Mouse (Mus musculus) MEL (cell line): ENCODE results near the gene Tbc1d10c. TPM values are rescaled to one million over a fixed set of nuclear protein-coding genes. Genes with fewer than 3 reads are reported as not detected.

Experiments used
- DNase-seq: peaks from one replicate; pipeline ENCODE4 v3.0.0; 2011; ENCODE audit warnings: low read depth, low spot score
- H3K27ac ChIP-seq: 2 replicates; pipeline ENCODE4 v1.5.1; 2012; ENCODE audit warnings: low read depth, mild to moderate bottlenecking, control low read depth, low read length, moderate library complexity; ENCODE audit not compliant: control insufficient read depth
- H3K27me3 ChIP-seq, 2 experiments: fragments of 150-350 bp in 1 of 2; sonication (generic) in 1 of 2; 2 replicates each; pipeline ENCODE4 v1.6.1; 2012; ENCODE audit warnings: low read length in 2 of 2, mild to moderate bottlenecking in 2 of 2, improper control_type of control experiment in 1 of 2, moderate library complexity in 1 of 2; ENCODE audit not compliant: insufficient read depth in 2 of 2, control insufficient read depth in 1 of 2
- H3K36me3 ChIP-seq, 2 experiments: 2 replicates each; pipeline ENCODE4 v1.6.1; 2012 to 2014; ENCODE audit warnings: low read length in 2 of 2, improper control_type of control experiment in 1 of 2, inconsistent platforms in 1 of 2, mild to moderate bottlenecking in 1 of 2; ENCODE audit not compliant: insufficient read depth in 2 of 2, control insufficient read depth in 1 of 2
- H3K4me1 ChIP-seq, 2 experiments: fragments of 150-350 bp in 1 of 2; sonication (generic) in 1 of 2; 2 replicates each; pipeline ENCODE4 v1.6.1; 2012; ENCODE audit warnings: low read length in 2 of 2, improper control_type of control experiment in 1 of 2, mild to moderate bottlenecking in 1 of 2; ENCODE audit not compliant: insufficient read depth in 2 of 2, control insufficient read depth in 1 of 2
- H3K4me3 ChIP-seq, 2 experiments: fragments of 150-350 bp in 1 of 2; sonication (generic) in 1 of 2; 2 replicates each; pipeline ENCODE4 v1.5.1; 2012; ENCODE audit warnings: low read depth in 2 of 2, low read length in 2 of 2, mild to moderate bottlenecking in 2 of 2, moderate library complexity in 2 of 2, control low read depth in 1 of 2, improper control_type of control experiment in 1 of 2; ENCODE audit not compliant: control insufficient read depth in 1 of 2, insufficient read depth in 1 of 2
- H3K79me2 ChIP-seq: 2 replicates; pipeline ENCODE4 v1.6.1; 2012; ENCODE audit warnings: mild to moderate bottlenecking, low read length, moderate library complexity; ENCODE audit not compliant: control insufficient read depth, poor library complexity, insufficient read depth
- H3K9ac ChIP-seq: 2 replicates; pipeline ENCODE4 v1.6.1; 2012; ENCODE audit warnings: low read depth, mild to moderate bottlenecking, control low read depth, low read length, moderate library complexity; ENCODE audit not compliant: control insufficient read depth, poor library complexity, severe bottlenecking
- H3K9me3 ChIP-seq: fragments of 150-350 bp; sonication (generic); replicated peaks from 2 replicates; pipeline ENCODE4 v1.6.1; 2012; ENCODE audit warnings: mild to moderate bottlenecking, low read length, improper control_type of control experiment, moderate library complexity; ENCODE audit not compliant: insufficient read depth
- BHLHE40 ChIP-seq: IDR thresholded peaks from 2 replicates; pipeline ENCODE4 v1.6.1; 2012; ENCODE audit warnings: low read depth, mild to moderate bottlenecking, inconsistent platforms, low read length, improper control_type of control experiment, borderline replicate concordance
- CTCF ChIP-seq, 3 experiments: IDR thresholded peaks in 2 of 3; conservative IDR thresholded peaks in 1 of 3; 2 replicates each; pipeline ENCODE4 v1.5.1; 2011 to 2012; ENCODE audit warnings: low read length in 3 of 3, low read depth in 2 of 3, mild to moderate bottlenecking in 2 of 3, improper control_type of control experiment in 1 of 3, inconsistent platforms in 1 of 3, mixed read lengths in 1 of 3, moderate library complexity in 1 of 3; ENCODE audit not compliant: control insufficient read depth in 1 of 3, insufficient read depth in 1 of 3, poor library complexity in 1 of 3, severe bottlenecking in 1 of 3
- E2F4 ChIP-seq: IDR thresholded peaks from 2 replicates; pipeline ENCODE4 v1.6.1; 2011; ENCODE audit warnings: low read depth, low read length, improper control_type of control experiment, borderline replicate concordance
- EP300 ChIP-seq, 2 experiments: IDR thresholded peaks; 2 replicates each; pipeline ENCODE4 v1.6.1; 2011; ENCODE audit warnings: improper control_type of control experiment in 2 of 2, low read length in 2 of 2, low read depth in 1 of 2, mild to moderate bottlenecking in 1 of 2
- GABPA ChIP-seq: IDR thresholded peaks from 2 replicates; pipeline ENCODE4 v1.6.1; 2012; ENCODE audit warnings: low read depth, mild to moderate bottlenecking, inconsistent platforms, low read length, improper control_type of control experiment, moderate library complexity
- HCFC1 ChIP-seq: IDR thresholded peaks from 2 replicates; pipeline ENCODE4 v1.6.1; 2012; ENCODE audit warnings: low read depth, mild to moderate bottlenecking, inconsistent platforms, low read length, improper control_type of control experiment, moderate library complexity
- KAT2A ChIP-seq: conservative IDR thresholded peaks from 2 replicates; pipeline ENCODE4 v1.6.1; 2012; ENCODE audit warnings: low read depth, low read length, improper control_type of control experiment, inconsistent platforms
- MAFK ChIP-seq: IDR thresholded peaks from 2 replicates; pipeline ENCODE4 v1.6.1; 2011; ENCODE audit warnings: low read depth, mild to moderate bottlenecking, low read length, improper control_type of control experiment, borderline replicate concordance
- MAX ChIP-seq: IDR thresholded peaks from 2 replicates; pipeline ENCODE4 v1.6.1; 2011; ENCODE audit warnings: low read length, improper control_type of control experiment
- MEF2A ChIP-seq: IDR thresholded peaks from 2 replicates; pipeline ENCODE4 v1.6.1; 2014; ENCODE audit warnings: low read depth, mild to moderate bottlenecking, inconsistent platforms, low read length, improper control_type of control experiment; ENCODE audit not compliant: poor library complexity, insufficient replicate concordance, severe bottlenecking; ENCODE audit errors: extremely low read depth
- MXI1 ChIP-seq: IDR thresholded peaks from 2 replicates; pipeline ENCODE4 v1.6.1; 2011; ENCODE audit warnings: mild to moderate bottlenecking, low read depth, low read length, improper control_type of control experiment
- MYB ChIP-seq: IDR thresholded peaks from 2 replicates; pipeline ENCODE4 v1.6.1; 2011; ENCODE audit warnings: mild to moderate bottlenecking, low read depth, low read length, improper control_type of control experiment
- MYC ChIP-seq: IDR thresholded peaks from 2 replicates; pipeline ENCODE4 v1.6.1; 2011; ENCODE audit warnings: low read depth, mild to moderate bottlenecking, low read length, improper control_type of control experiment, moderate library complexity
- NRF1 ChIP-seq: IDR thresholded peaks from 2 replicates; pipeline ENCODE4 v1.6.1; 2014; ENCODE audit warnings: low read depth, mild to moderate bottlenecking, inconsistent platforms, low read length, improper control_type of control experiment, moderate library complexity; ENCODE audit not compliant: poor library complexity, insufficient read depth, severe bottlenecking
- POLR2A ChIP-seq, 2 experiments: IDR thresholded peaks; 2 replicates each; pipeline ENCODE4 v1.6.1; 2011 to 2012; ENCODE audit warnings: low read length in 2 of 2, mild to moderate bottlenecking in 2 of 2, control low read depth in 1 of 2, improper control_type of control experiment in 1 of 2, low read depth in 1 of 2, moderate library complexity in 1 of 2; ENCODE audit not compliant: control insufficient read depth in 1 of 2, insufficient read depth in 1 of 2, poor library complexity in 1 of 2
- POLR2AphosphoS2 ChIP-seq: IDR thresholded peaks from 2 replicates; pipeline ENCODE4 v1.6.1; 2011; ENCODE audit warnings: low read length, improper control_type of control experiment
- POLR2AphosphoS5 ChIP-seq: IDR thresholded peaks from 2 replicates; pipeline ENCODE4 v1.6.1; 2012; ENCODE audit warnings: low read depth, borderline replicate concordance, mild to moderate bottlenecking, inconsistent platforms, low read length, moderate library complexity, mixed read lengths
- RAD21 ChIP-seq: IDR thresholded peaks from 2 replicates; pipeline ENCODE4 v1.6.1; 2011; ENCODE audit warnings: mild to moderate bottlenecking, low read depth, low read length, improper control_type of control experiment
- RCOR1 ChIP-seq: IDR thresholded peaks from 2 replicates; pipeline ENCODE4 v1.6.1; 2012; ENCODE audit warnings: low read depth, mild to moderate bottlenecking, inconsistent platforms, low read length, improper control_type of control experiment
- USF1 ChIP-seq: IDR thresholded peaks from 2 replicates; pipeline ENCODE4 v1.6.1; 2014; ENCODE audit warnings: low read depth, mild to moderate bottlenecking, inconsistent platforms, low read length, improper control_type of control experiment, moderate library complexity
- USF2 ChIP-seq, 2 experiments: IDR thresholded peaks; 2 replicates each; pipeline ENCODE4 v1.6.1; 2011 to 2012; ENCODE audit warnings: improper control_type of control experiment in 2 of 2, low read length in 2 of 2, borderline replicate concordance in 1 of 2, inconsistent platforms in 1 of 2, low read depth in 1 of 2, mild to moderate bottlenecking in 1 of 2; ENCODE audit not compliant: insufficient read depth in 1 of 2
- ZC3H11A ChIP-seq: IDR thresholded peaks from 2 replicates; pipeline ENCODE4 v1.6.1; 2012; ENCODE audit warnings: low read depth, mild to moderate bottlenecking, inconsistent platforms, low read length, improper control_type of control experiment
- ZKSCAN1 ChIP-seq: IDR thresholded peaks from 2 replicates; pipeline ENCODE4 v1.6.1; 2012; ENCODE audit warnings: low read depth, mild to moderate bottlenecking, inconsistent platforms, low read length, improper control_type of control experiment, moderate library complexity
- ZNF384 ChIP-seq: IDR thresholded peaks from 2 replicates; pipeline ENCODE4 v1.6.1; 2012; ENCODE audit warnings: low read depth, mild to moderate bottlenecking, inconsistent platforms, low read length, improper control_type of control experiment
- polyA plus RNA-seq, 2 experiments: library from polyadenylated mRNA; stranded (reverse) in 1 of 2; unstranded in 1 of 2; fragments of >175 nt in 1 of 2; fragments of >200 nt in 1 of 2; gene quantifications; 2 replicates each; pipeline versions ENCODE4 v1.2.1 to v1.2.4; 2012; ENCODE audit warnings: low replicate concordance in 2 of 2, low read depth in 1 of 2; ENCODE audit not compliant: insufficient read length in 2 of 2, insufficient read depth in 1 of 2, missing spikeins in 1 of 2
- total RNA-seq: library from RNA; depleted of rRNA; stranded (reverse); fragments of 300-350 nt; gene quantifications from 2 replicates; pipeline ENCODE4 v1.2.3, GENCODE M21; 2012

Gene Tbc1d10c
- total and polyA plus RNA-seq, 3 experiments: 14.0 to 15.5 TPM; not detected in 1

DNA sequence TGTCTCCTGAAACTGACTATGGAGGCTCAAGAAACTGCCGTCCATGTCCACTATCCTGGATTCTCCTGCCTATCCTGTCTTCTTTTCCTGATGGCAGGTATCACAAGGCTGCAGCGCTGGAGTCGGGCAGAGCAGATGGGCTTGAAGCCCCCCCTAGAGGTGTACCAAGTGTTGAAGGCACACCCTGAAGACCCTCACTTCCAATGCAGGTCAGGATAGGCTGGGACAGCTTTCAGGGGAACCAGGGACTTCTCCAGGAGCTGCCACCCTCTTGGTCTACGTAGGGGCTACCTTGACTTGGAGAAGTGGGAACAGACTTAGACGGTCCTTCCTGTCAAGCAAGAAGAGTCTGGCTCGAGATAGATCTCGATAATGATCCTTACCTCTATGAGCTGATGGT is 41.6 kb upstream of the Tbc1d10c start:
- Histone ChIP-seq H3K4me3 (peak overlapping the region in 1 of 2 experiments; percentile 93; a peak in 2 of 4 replicates), H3K9ac (peak overlapping the region; percentile 71), H3K27me3 (0 out of 4 replicates have a peak, but pooled peaks cover 0 to 2% of the 10 kb centered on the region in 2 experiments), H3K36me3 (peaks cover 0 to 11% of the 10 kb centered on the region in 2 experiments; a peak in 2 of 4 replicates), H3K27ac (no peak overlapping the region), H3K79me2 (peaks cover 2% of the 10 kb centered on the region; the same call in 1 of the 2 replicates), H3K9me3 (no peaks in the 10 kb centered on the region), H3K4me1 (peaks cover 2 to 27% of the 10 kb centered on the region in 2 experiments; a peak in 3 of 4 replicates)
- TF ChIP-seq GABPA: no peak
- TF ChIP-seq MXI1: no peak
- no peak for TF ChIP-seq MAX
- no peak for TF ChIP-seq MYB
- no peak for TF ChIP-seq RAD21
- TF ChIP-seq USF2 (IDR thresholded peaks at IDR 0.05; ENCODE audit: borderline replicate concordance in 1 of 2, insufficient read depth in 1 of 2, low read depth in 1 of 2, low read length in 2 of 2): no peak
- no peak for TF ChIP-seq POLR2AphosphoS2
- TF ChIP-seq NRF1: no peak
- no peak for TF ChIP-seq USF1
- no peak for TF ChIP-seq MYC
- TF ChIP-seq RCOR1: no peak
- TF ChIP-seq ZKSCAN1: no peak
- no peak for DNase-seq

DNA sequence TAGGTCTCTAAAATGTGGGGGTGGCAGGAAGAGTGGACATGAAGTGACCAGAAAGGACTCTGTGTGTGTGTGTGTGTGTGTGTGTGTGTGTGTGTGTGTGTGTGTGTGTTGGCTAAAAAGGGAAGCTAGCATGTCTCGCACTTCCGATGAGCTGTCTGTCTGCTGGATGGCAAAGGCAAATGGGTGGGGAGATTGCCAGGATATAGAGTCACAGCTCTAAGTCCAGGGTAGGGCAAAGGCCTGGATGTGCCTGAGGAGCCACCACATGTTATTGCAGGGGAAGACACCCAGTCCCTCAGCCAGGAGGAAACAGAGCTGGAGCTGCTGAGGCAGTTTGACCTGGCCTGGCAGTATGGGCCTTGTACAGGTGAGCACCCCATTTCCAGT is 41.1 kb upstream of the Tbc1d10c start:
- H3K79me2 ChIP-seq: peaks cover 2% of the 10 kb centered on the region; the same call in 1 of the 2 replicates
- peaks cover 2 to 29% of the 10 kb centered on the region in 2 experiments; a peak in 3 of 4 replicates for H3K4me1 ChIP-seq
- peak overlapping the region; percentile 71 for H3K9ac ChIP-seq
- no peaks in the 10 kb centered on the region for H3K27me3 ChIP-seq
- no peaks in the 10 kb centered on the region for H3K9me3 ChIP-seq
- no peak for TF ChIP-seq POLR2A (IDR thresholded peaks at IDR 0.05; ENCODE audit: control insufficient read depth in 1 of 2, insufficient read depth in 1 of 2, low read depth in 1 of 2, low read length in 2 of 2, poor library complexity in 1 of 2)
- no peak for TF ChIP-seq HCFC1
- no peak for TF ChIP-seq POLR2AphosphoS2
- TF ChIP-seq MAFK: no peak
- TF ChIP-seq ZNF384: no peak
- no peak for TF ChIP-seq MAX
- no peak for TF ChIP-seq USF1
- TF ChIP-seq KAT2A: no peak
- TF ChIP-seq CTCF (IDR thresholded peaks at IDR 0.05 in 2 of 3, conservative IDR thresholded peaks at IDR 0.05 in 1 of 3; ENCODE audit: control insufficient read depth in 1 of 3, insufficient read depth in 1 of 3, low read depth in 2 of 3, low read length in 3 of 3, poor library complexity in 1 of 3, severe bottlenecking in 1 of 3): no peak
- TF ChIP-seq RAD21: no peak
- no peak for TF ChIP-seq EP300 (IDR thresholded peaks at IDR 0.05; ENCODE audit: low read depth in 1 of 2, low read length in 2 of 2)
- no peak for TF ChIP-seq E2F4
- TF ChIP-seq BHLHE40: no peak
- TF ChIP-seq GABPA: no peak
- TF ChIP-seq POLR2AphosphoS5: no peak
- no peak for TF ChIP-seq ZC3H11A
- no peak for TF ChIP-seq MEF2A
- no peak for TF ChIP-seq MYC
- H3K36me3 ChIP-seq: peaks cover 0 to 11% of the 10 kb centered on the region in 2 experiments; a peak in 2 of 4 replicates
- H3K27ac ChIP-seq: peak overlapping the region; percentile 52
- H3K4me3 ChIP-seq: peak overlapping the region; percentile 71 to 93
- peak; percentile 80 for DNase-seq
